Mouse (Mus musculus) ES-E14 (cell line): ENCODE data around the gene Gm49394.

Experiments
- CHD2 ChIP-seq: IDR thresholded peaks from 2 replicates; pipeline ENCODE4 v1.6.1; 2014; ENCODE audit warnings: mild to moderate bottlenecking, low read depth, low read length, inconsistent platforms
- MAFK ChIP-seq: IDR thresholded peaks from 2 replicates; pipeline ENCODE4 v1.6.1; 2014; ENCODE audit warnings: mild to moderate bottlenecking, low read depth, low read length, inconsistent platforms; ENCODE audit not compliant: insufficient read depth
- ZC3H11A ChIP-seq: IDR thresholded peaks from 2 replicates; pipeline ENCODE4 v1.6.1; 2012; ENCODE audit warnings: low read depth, mild to moderate bottlenecking, inconsistent platforms, low read length, borderline replicate concordance
- ZNF384 ChIP-seq: IDR thresholded peaks from 2 replicates; pipeline ENCODE4 v1.6.1; 2012; ENCODE audit warnings: low read depth, low read length, inconsistent platforms

DNA sequence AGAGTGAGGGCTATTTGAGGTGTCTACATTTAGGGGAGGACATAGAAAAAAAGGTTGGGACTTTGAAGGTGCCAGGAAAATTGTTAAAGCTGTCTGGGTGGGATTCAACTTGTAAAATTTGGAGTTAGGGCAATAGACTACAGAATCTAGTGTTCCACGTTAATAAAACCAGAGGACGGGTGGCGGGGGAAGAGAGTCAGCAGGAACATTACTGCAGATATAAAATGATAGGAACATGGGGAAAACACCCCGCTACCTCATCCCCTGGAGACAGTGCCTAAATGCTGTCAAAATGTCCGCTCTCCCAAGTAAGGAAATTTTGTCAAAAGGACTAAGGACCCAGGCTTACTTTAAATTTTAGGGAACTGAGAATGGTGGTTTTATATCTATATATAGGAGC, 6.6 kb downstream of the Gm49394 start:
- TF ChIP-seq ZC3H11A (no peak), MAFK (no peak), ZNF384 (no peak), CHD2 (no peak)
